Mouse (Mus musculus) liver, embryonic 11.5 days (tissue): Measurements from ENCODE around the gene Ifrd2. TPM values are rescaled to one million over a fixed set of nuclear protein-coding genes. Genes with fewer than 3 reads are reported as not detected.

Source experiments
- ATAC-seq: fragments of 200-750 bp; cut with Nextera tagmentation; replicated peaks from 2 replicates; pipeline ENCODE4 v1.8.0; 2017; ENCODE audit warnings: moderate number of reproducible peaks, mild to moderate bottlenecking, moderate TSS enrichment, moderate library complexity; ENCODE audit not compliant: low FRiP score
- DNase-seq: peaks from one replicate; pipeline ENCODE4 v3.0.0-alpha.2; 2017; ENCODE audit warnings: low spot score
- H3K27ac ChIP-seq: fragments of 300-500 bp; sonication (generic); 2 replicates; pipeline ENCODE4 v1.5.1; 2014; ENCODE audit warnings: mild to moderate bottlenecking, low read depth, low read length, control low read depth
- H3K27me3 ChIP-seq: fragments of 300-500 bp; sonication (generic); replicated peaks from 2 replicates; pipeline ENCODE4 v1.6.1; 2014; ENCODE audit warnings: low read length, mixed read lengths; ENCODE audit not compliant: control insufficient read depth, insufficient read depth
- H3K36me3 ChIP-seq: fragments of 300-500 bp; sonication (generic); 2 replicates; pipeline ENCODE4 v1.6.1; 2014; ENCODE audit warnings: mild to moderate bottlenecking, low read length, moderate library complexity, mixed read lengths; ENCODE audit not compliant: control insufficient read depth, insufficient read depth
- H3K4me1 ChIP-seq: fragments of 300-500 bp; sonication (generic); replicated peaks from 2 replicates; pipeline ENCODE4 v1.6.1; 2014; ENCODE audit warnings: low read length, mixed read lengths; ENCODE audit not compliant: control insufficient read depth, insufficient read depth
- H3K4me2 ChIP-seq: fragments of 300-500 bp; sonication (generic); 2 replicates; pipeline ENCODE4 v1.6.1; 2014; ENCODE audit warnings: mild to moderate bottlenecking, control low read depth, moderate library complexity
- H3K4me3 ChIP-seq: fragments of 300-500 bp; sonication (generic); 2 replicates; pipeline ENCODE4 v1.5.1; 2014; ENCODE audit warnings: low read depth, low read length, control low read depth
- H3K9ac ChIP-seq: fragments of 300-500 bp; sonication (generic); 2 replicates; pipeline ENCODE4 v1.6.1; 2014; ENCODE audit warnings: low read depth, low read length, control low read depth
- H3K9me3 ChIP-seq: fragments of 300-500 bp; sonication (generic); 2 replicates; pipeline ENCODE4 v1.6.1; 2016; ENCODE audit warnings: low read length, inconsistent platforms, mixed read lengths; ENCODE audit not compliant: control insufficient read depth
- WGBS: fragments of 180-500 bp; shearing (Covaris S2); extraction: QIAGEN DNeasy Blood & Tissue Kit; methylation state at CpG from one replicate; pipeline ENCODE4 v1.1.7; 2014; 5-methylcytosine and 5-hydroxymethylcytosine counted together
- polyA plus RNA-seq: library from polyadenylated mRNA; unstranded; fragments of >200 nt; fragmentation: Nextera tagmentation; extraction: Ambion mirVana; gene quantifications from 2 replicates; pipeline ENCODE4 v1.2.1, GENCODE M21; 2014

Ifrd2 gene
- polyA plus RNA-seq, 1 experiment from 2014 or later: 219 TPM

- Histone ChIP-seq H3K27me3 (no peaks in the 10 kb centered on the region), H3K27ac (peak overlapping the region; percentile 70), H3K4me2 (peak overlapping the region; percentile 87), H3K4me3 (peak overlapping the region; percentile 56), H3K36me3 (peaks cover 27% of the 10 kb centered on the region), H3K9me3 (no peaks in the 10 kb centered on the region), H3K4me1 (peaks cover 26% of the 10 kb centered on the region), H3K9ac (peak overlapping the region; percentile 68; the same call in 1 of the 2 replicates)
- no peak for DNase-seq
- WGBS: 12% methylated on average over 12 of the region's 12 CpGs
- ATAC-seq: 0 out of 2 replicates have a peak, but pooled peaks have one; percentile 18
These were observed 25.6 kb downstream of the Ifrd2 start for GRCm38 (mm10) chr9:107612945-107613569.

- peaks cover 34% of the 10 kb centered on the region for H3K36me3 ChIP-seq
- no peak overlapping the region for H3K9ac ChIP-seq
- no peak overlapping the region for H3K4me2 ChIP-seq
- no peak overlapping the region for H3K4me3 ChIP-seq
- no peaks in the 10 kb centered on the region for H3K27me3 ChIP-seq
- no peak for ATAC-seq
- peaks cover 32% of the 10 kb centered on the region for H3K4me1 ChIP-seq
- no peak for DNase-seq
- H3K9me3 ChIP-seq: no peaks in the 10 kb centered on the region
- H3K27ac ChIP-seq: no peak overlapping the region
- WGBS: 89% methylated on average over 4 of the region's 4 CpGs
These were observed 27.6 kb downstream of the Ifrd2 start for GRCm38 (mm10) chr9:107615035-107615434.

GRCm38 (mm10) chr9:107617461-107617860 lies 30.0 kb downstream of the Ifrd2 start:
- H3K27ac ChIP-seq: no peak overlapping the region
- H3K9ac ChIP-seq: no peak overlapping the region
- no peak for ATAC-seq
- H3K36me3 ChIP-seq: peaks cover 37% of the 10 kb centered on the region
- peaks cover 18% of the 10 kb centered on the region for H3K4me1 ChIP-seq
- no peak overlapping the region for H3K4me2 ChIP-seq
- WGBS: 77% methylated on average over 2 of the region's 2 CpGs
- no peaks in the 10 kb centered on the region for H3K9me3 ChIP-seq
- no peak overlapping the region for H3K4me3 ChIP-seq
- no peaks in the 10 kb centered on the region for H3K27me3 ChIP-seq
- no peak for DNase-seq

GRCm38 (mm10) chr9:107618098-107618497 lies 30.7 kb downstream of the Ifrd2 start:
- DNase-seq: no peak
- Histone ChIP-seq H3K4me3 (no peak overlapping the region), H3K27ac (0 out of 2 replicates have a peak overlapping the region, but pooled peaks have one; percentile 42), H3K4me1 (peaks cover 15% of the 10 kb centered on the region), H3K36me3 (peaks cover 37% of the 10 kb centered on the region), H3K27me3 (no peaks in the 10 kb centered on the region), H3K9me3 (no peaks in the 10 kb centered on the region), H3K9ac (no peak overlapping the region), H3K4me2 (no peak overlapping the region)
- ATAC-seq: no peak
- WGBS: 90% methylated on average over 6 of the region's 6 CpGs

GRCm38 (mm10) chr9:107618778-107619545 lies 31.5 kb downstream of the Ifrd2 start:
- WGBS: 63% methylated on average over 13 of the region's 13 CpGs
- Histone ChIP-seq H3K4me1 (peaks cover 12% of the 10 kb centered on the region), H3K27me3 (no peaks in the 10 kb centered on the region), H3K9me3 (no peaks in the 10 kb centered on the region), H3K9ac (peak overlapping the region; percentile 7; the same call in 1 of the 2 replicates), H3K27ac (peak overlapping the region; percentile 78), H3K36me3 (peaks cover 37% of the 10 kb centered on the region), H3K4me2 (peak overlapping the region; percentile 1; the same call in 1 of the 2 replicates), H3K4me3 (no peak overlapping the region)
- ATAC-seq (peak; percentile 69), DNase-seq (no peak)

- Histone ChIP-seq H3K9me3 (no peaks in the 10 kb centered on the region), H3K36me3 (peaks cover 35% of the 10 kb centered on the region), H3K4me1 (peaks cover 16% of the 10 kb centered on the region), H3K4me2 (peak overlapping the region; percentile 1; the same call in 1 of the 2 replicates), H3K27ac (peak overlapping the region; percentile 78), H3K4me3 (no peak overlapping the region), H3K9ac (peak overlapping the region; percentile 7; the same call in 1 of the 2 replicates), H3K27me3 (no peaks in the 10 kb centered on the region)
- no peak for DNase-seq
- WGBS: 74% methylated on average over 13 of the region's 13 CpGs
- ATAC-seq: no peak
These were observed 32.1 kb downstream of the Ifrd2 start for GRCm38 (mm10) chr9:107619546-107619879.

- Histone ChIP-seq H3K27me3 (no peaks in the 10 kb centered on the region), H3K4me1 (peaks cover 24% of the 10 kb centered on the region), H3K4me3 (no peak overlapping the region), H3K9me3 (no peaks in the 10 kb centered on the region), H3K36me3 (peaks cover 24% of the 10 kb centered on the region), H3K9ac (no peak overlapping the region), H3K4me2 (no peak overlapping the region), H3K27ac (no peak overlapping the region)
- ATAC-seq (no peak), DNase-seq (no peak)
These were observed 33.5 kb downstream of the Ifrd2 start for GRCm38 (mm10) chr9:107620954-107621353.

GRCm38 (mm10) chr9:107624539-107624938 lies 37.1 kb downstream of the Ifrd2 start:
- 63% methylated on average over 5 of the region's 5 CpGs for WGBS
- Histone ChIP-seq H3K27me3 (no peaks in the 10 kb centered on the region), H3K4me2 (peak overlapping the region; percentile 12), H3K4me1 (peaks cover 49% of the 10 kb centered on the region), H3K9ac (peak overlapping the region; percentile 32; the same call in 1 of the 2 replicates), H3K27ac (peak overlapping the region; percentile 19; the same call in 1 of the 2 replicates), H3K9me3 (no peaks in the 10 kb centered on the region), H3K4me3 (no peak overlapping the region), H3K36me3 (peaks cover 13% of the 10 kb centered on the region; the same call in 1 of the 2 replicates)
- ATAC-seq (no peak), DNase-seq (no peak)
